Mouse (Mus musculus): Measurements from ENCODE around the gene Peli1. TPM values are rescaled to one million over a fixed set of nuclear protein-coding genes. Genes with fewer than 3 reads are reported as not detected.
A peak's percentile ranks its signal among the peaks of the same experiment; 100 is the strongest.

The Peli1 gene
- polyA plus RNA-seq, 1 experiment from 2014 or later: 23.8 TPM

DNA sequence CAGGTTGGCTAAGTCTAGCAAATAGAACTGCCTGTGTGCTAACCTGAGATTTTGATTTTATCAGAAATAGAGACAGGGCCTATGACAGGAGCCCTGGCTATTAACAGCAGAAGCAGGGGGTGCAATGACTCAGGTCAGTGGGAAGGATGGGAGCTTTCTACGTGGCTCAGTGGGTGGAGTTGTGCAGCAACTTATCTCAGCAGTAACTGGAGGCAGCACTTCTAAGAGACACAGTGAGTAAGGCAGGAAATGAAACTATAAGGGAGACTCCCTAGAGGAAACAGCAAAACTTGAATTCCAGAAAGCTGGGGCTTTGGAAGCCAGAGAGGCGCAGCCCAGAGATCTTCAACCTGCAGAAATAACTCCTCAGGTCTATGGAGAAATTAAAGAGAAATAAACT is 8.4 kb upstream of the Peli1 start:
- TF ChIP-seq EP300 (optimal IDR thresholded peaks at IDR 0.05) (no peak), CTCF (IDR thresholded peaks at IDR 0.05; ENCODE audit: low read depth) (no peak)
- Histone ChIP-seq H3K27ac (replicated peaks) (no peak overlapping the region), H3K27me3 (ENCODE audit: control insufficient read depth, insufficient read depth, low read length) (no peaks in the 10 kb centered on the region), H3K9me3 (ENCODE audit: control insufficient read depth, low read length) (no peaks in the 10 kb centered on the region), H3K36me3 (ENCODE audit: control insufficient read depth, insufficient read depth, low read length) (no peaks in the 10 kb centered on the region), H3K4me3 (ENCODE audit: low read depth, low read length) (no peak overlapping the region), H3K9ac (ENCODE audit: low read length) (no peak overlapping the region), H3K4me1 (replicated peaks; ENCODE audit: control insufficient read depth, insufficient read depth) (no peaks in the 10 kb centered on the region), H3K4me2 (replicated peaks; ENCODE audit: low read depth) (no peak overlapping the region)
- DNase-seq (ENCODE audit: low spot score) (peak; percentile 55), ATAC-seq (ENCODE audit: low FRiP score, low TSS enrichment) (peak; percentile 67)
- 29% methylated on average over 2 of the region's 2 CpGs for WGBS

- no peaks in the 10 kb centered on the region for H3K4me1 ChIP-seq (replicated peaks; ENCODE audit: control insufficient read depth, insufficient read depth)
- H3K27ac ChIP-seq (replicated peaks): no peak overlapping the region
- H3K36me3 ChIP-seq (ENCODE audit: control insufficient read depth, insufficient read depth, low read length): no peaks in the 10 kb centered on the region
- no peak overlapping the region for H3K9ac ChIP-seq (ENCODE audit: low read length)
- H3K9me3 ChIP-seq (ENCODE audit: control insufficient read depth, low read length): no peaks in the 10 kb centered on the region
- no peaks in the 10 kb centered on the region for H3K27me3 ChIP-seq (ENCODE audit: control insufficient read depth, insufficient read depth, low read length)
- no peak for ATAC-seq (ENCODE audit: low FRiP score, low TSS enrichment)
- DNase-seq (ENCODE audit: low spot score): no peak
- no peak for TF ChIP-seq CTCF (IDR thresholded peaks at IDR 0.05; ENCODE audit: low read depth)
- no peak for TF ChIP-seq EP300 (optimal IDR thresholded peaks at IDR 0.05)
- 55% methylated on average over 2 of the region's 2 CpGs for WGBS
- no peak overlapping the region for H3K4me3 ChIP-seq (ENCODE audit: low read depth, low read length)
- no peak overlapping the region for H3K4me2 ChIP-seq (replicated peaks; ENCODE audit: low read depth)
Measured at GRCm38 (mm10) chr11:21088356-21088755, 2.7 kb upstream of the Peli1 start.

GRCm38 (mm10) chr11:21089571-21089970 is 1.5 kb upstream of the Peli1 start:
- no peak for TF ChIP-seq EP300 (optimal IDR thresholded peaks at IDR 0.05)
- no peak for TF ChIP-seq CTCF (IDR thresholded peaks at IDR 0.05; ENCODE audit: low read depth)
- H3K9me3 ChIP-seq (ENCODE audit: control insufficient read depth, low read length): no peaks in the 10 kb centered on the region
- no peak for ATAC-seq (ENCODE audit: low FRiP score, low TSS enrichment)
- H3K4me2 ChIP-seq (replicated peaks; ENCODE audit: low read depth): no peak overlapping the region
- H3K4me1 ChIP-seq (replicated peaks; ENCODE audit: control insufficient read depth, insufficient read depth): no peaks in the 10 kb centered on the region
- no peaks in the 10 kb centered on the region for H3K27me3 ChIP-seq (ENCODE audit: control insufficient read depth, insufficient read depth, low read length)
- H3K27ac ChIP-seq (replicated peaks): no peak overlapping the region
- H3K4me3 ChIP-seq (ENCODE audit: low read depth, low read length): no peak overlapping the region
- H3K9ac ChIP-seq (ENCODE audit: low read length): no peak overlapping the region
- 25% methylated on average over 4 of the region's 4 CpGs for WGBS
- no peak for DNase-seq (ENCODE audit: low spot score)
- H3K36me3 ChIP-seq (ENCODE audit: control insufficient read depth, insufficient read depth, low read length): no peaks in the 10 kb centered on the region

GRCm38 (mm10) chr11:21091428-21092405 is 626 bp downstream of the Peli1 start:
- Histone ChIP-seq H3K9ac (ENCODE audit: low read length) (peak overlapping the region; percentile 96), H3K4me3 (ENCODE audit: low read depth, low read length) (peak overlapping the region; percentile 96), H3K36me3 (ENCODE audit: control insufficient read depth, insufficient read depth, low read length) (no peaks in the 10 kb centered on the region), H3K27ac (replicated peaks) (peak overlapping the region; percentile 99), H3K9me3 (ENCODE audit: control insufficient read depth, low read length) (no peaks in the 10 kb centered on the region), H3K4me1 (replicated peaks; ENCODE audit: control insufficient read depth, insufficient read depth) (no peaks in the 10 kb centered on the region), H3K27me3 (ENCODE audit: control insufficient read depth, insufficient read depth, low read length) (no peaks in the 10 kb centered on the region), H3K4me2 (replicated peaks; ENCODE audit: low read depth) (peak overlapping the region; percentile 71)
- no peak for TF ChIP-seq CTCF (IDR thresholded peaks at IDR 0.05; ENCODE audit: low read depth)
- no peak for TF ChIP-seq EP300 (optimal IDR thresholded peaks at IDR 0.05)
- DNase-seq (ENCODE audit: low spot score) (peak; percentile 70), ATAC-seq (ENCODE audit: low FRiP score, low TSS enrichment) (peak; percentile 35)
- under 1% methylated on average over 58 of the region's 99 CpGs for WGBS

GRCm38 (mm10) chr11:21092621-21093020 is 1.5 kb downstream of the Peli1 start:
- no peak overlapping the region for H3K27ac ChIP-seq (replicated peaks)
- no peak overlapping the region; the same call in 1 of the 2 replicates for H3K9ac ChIP-seq (ENCODE audit: low read length)
- peak overlapping the region; percentile 71 for H3K4me2 ChIP-seq (replicated peaks; ENCODE audit: low read depth)
- H3K36me3 ChIP-seq (ENCODE audit: control insufficient read depth, insufficient read depth, low read length): no peaks in the 10 kb centered on the region
- H3K4me3 ChIP-seq (ENCODE audit: low read depth, low read length): peak overlapping the region; percentile 96
- no peak for DNase-seq (ENCODE audit: low spot score)
- TF ChIP-seq CTCF (IDR thresholded peaks at IDR 0.05; ENCODE audit: low read depth): no peak
- TF ChIP-seq EP300 (optimal IDR thresholded peaks at IDR 0.05): no peak
- WGBS: 15% methylated on average over 7 of the region's 7 CpGs
- H3K9me3 ChIP-seq (ENCODE audit: control insufficient read depth, low read length): no peaks in the 10 kb centered on the region
- H3K4me1 ChIP-seq (replicated peaks; ENCODE audit: control insufficient read depth, insufficient read depth): no peaks in the 10 kb centered on the region
- H3K27me3 ChIP-seq (ENCODE audit: control insufficient read depth, insufficient read depth, low read length): no peaks in the 10 kb centered on the region
- no peak for ATAC-seq (ENCODE audit: low FRiP score, low TSS enrichment)

All from stomach, postnatal 0 days (tissue).